Mouse (Mus musculus): ENCODE measurements around the gene Pde3a.

Pde3a gene

GRCm38 (mm10) chr6:141399411-141399810 lies 150.3 kb downstream of the Pde3a start:
- no peak for DNase-seq (ENCODE audit: low read depth, low spot score)

GRCm38 (mm10) chr6:141403943-141404342 lies 154.9 kb downstream of the Pde3a start:
- DNase-seq (ENCODE audit: low read depth, low spot score), result no peak

GRCm38 (mm10) chr6:141404649-141405048 lies 155.6 kb downstream of the Pde3a start:
- DNase-seq (ENCODE audit: low read depth, low spot score), result no peak

GRCm38 (mm10) chr6:141405496-141405895 lies 156.4 kb downstream of the Pde3a start:
- DNase-seq (ENCODE audit: low read depth, low spot score), result no peak

- DNase-seq (ENCODE audit: low read depth, low spot score), result no peak
Observed at GRCm38 (mm10) chr6:141408758-141409157, 159.7 kb downstream of the Pde3a start.

- no peak for DNase-seq (ENCODE audit: low read depth, low spot score)
Observed at GRCm38 (mm10) chr6:141410836-141411235, 161.8 kb downstream of the Pde3a start.

- DNase-seq (ENCODE audit: low read depth, low spot score), result no peak
Observed at GRCm38 (mm10) chr6:141425114-141425513, 176.0 kb downstream of the Pde3a start.

GRCm38 (mm10) chr6:141428587-141428986 lies 179.5 kb downstream of the Pde3a start:
- DNase-seq (ENCODE audit: low read depth, low spot score), result no peak

- no peak for DNase-seq (ENCODE audit: low read depth, low spot score)
Observed at GRCm38 (mm10) chr6:141430134-141430533, 181.1 kb downstream of the Pde3a start.

GRCm38 (mm10) chr6:141432271-141432974 lies 183.4 kb downstream of the Pde3a start:
- no peak for DNase-seq (ENCODE audit: low read depth, low spot score)

- peak; percentile 59 for DNase-seq (ENCODE audit: low read depth, low spot score)
Observed at GRCm38 (mm10) chr6:141433917-141434756, 185.1 kb downstream of the Pde3a start.

- DNase-seq (ENCODE audit: low read depth, low spot score), result no peak
Observed at GRCm38 (mm10) chr6:141435160-141435559, 186.1 kb downstream of the Pde3a start.

- no peak for DNase-seq (ENCODE audit: low read depth, low spot score)
Observed at GRCm38 (mm10) chr6:141439965-141440364, 190.9 kb downstream of the Pde3a start.

GRCm38 (mm10) chr6:141447547-141447946 lies 198.5 kb downstream of the Pde3a start:
- DNase-seq (ENCODE audit: low read depth, low spot score), result peak; percentile 59

GRCm38 (mm10) chr6:141448886-141449285 lies 199.8 kb downstream of the Pde3a start:
- no peak for DNase-seq (ENCODE audit: low read depth, low spot score)

- DNase-seq (ENCODE audit: low read depth, low spot score), result no peak
Observed at GRCm38 (mm10) chr6:141455335-141455734, 206.3 kb downstream of the Pde3a start.

GRCm38 (mm10) chr6:141456591-141456990 lies 207.5 kb downstream of the Pde3a start:
- no peak for DNase-seq (ENCODE audit: low read depth, low spot score)

- no peak for DNase-seq (ENCODE audit: low read depth, low spot score)
Observed at GRCm38 (mm10) chr6:141470251-141470650, 221.2 kb downstream of the Pde3a start.

- DNase-seq (ENCODE audit: low read depth, low spot score), result peak; percentile 23
Observed at GRCm38 (mm10) chr6:141474223-141474622, 225.2 kb downstream of the Pde3a start.

GRCm38 (mm10) chr6:141474696-141475095 lies 225.6 kb downstream of the Pde3a start:
- no peak for DNase-seq (ENCODE audit: low read depth, low spot score)

- no peak for DNase-seq (ENCODE audit: low read depth, low spot score)
Observed at GRCm38 (mm10) chr6:141485302-141486021, 236.4 kb downstream of the Pde3a start.

- peak; percentile 35 for DNase-seq (ENCODE audit: low read depth, low spot score)
Observed at GRCm38 (mm10) chr6:141487266-141487665, 238.2 kb downstream of the Pde3a start.

Data from forelimb bud, embryonic 11.5 days (tissue).